Mouse (Mus musculus): Measurements from ENCODE around the gene Ssc5d.

DNA sequence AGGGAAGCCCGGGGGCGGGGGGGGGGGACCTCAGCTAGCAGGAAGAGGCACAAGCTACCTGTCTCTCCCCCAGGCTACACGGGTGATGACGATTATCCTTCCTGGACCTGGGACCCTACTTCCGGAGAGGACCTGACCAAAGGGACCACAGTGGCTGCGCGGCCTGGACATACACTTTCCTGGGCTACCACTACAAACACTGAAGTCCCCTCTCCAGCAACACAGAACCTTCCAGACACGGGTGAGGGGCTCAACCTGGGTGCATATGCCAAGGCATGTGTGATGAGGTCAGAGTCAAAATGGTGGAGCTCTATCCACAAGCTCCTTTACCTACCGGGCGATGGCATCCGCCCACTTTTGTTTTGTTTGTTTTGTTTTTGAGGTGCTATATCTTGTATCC is 11.8 kb downstream of the Ssc5d start:
- no peak for TF ChIP-seq TCF12 (IDR thresholded peaks at IDR 0.05; ENCODE audit: low read depth, low read length)
- TF ChIP-seq CTCF (conservative IDR thresholded peaks at IDR 0.05 in 1 of 2, IDR thresholded peaks at IDR 0.05 in 1 of 2; ENCODE audit: low read depth in 2 of 2, low read length in 2 of 2) = no peak
- TF ChIP-seq MAX (IDR thresholded peaks at IDR 0.05; ENCODE audit: low read length) = no peak
- no peak for TF ChIP-seq USF1 (IDR thresholded peaks at IDR 0.05; ENCODE audit: low read depth, low read length)
- no peak for TF ChIP-seq POLR2A (IDR thresholded peaks at IDR 0.05; ENCODE audit: low read depth, low read length)
- no peak for TF ChIP-seq IRF4 (IDR thresholded peaks at IDR 0.05; ENCODE audit: low read depth, low read length)
